Mouse (Mus musculus) G1E-ER4 (cell line): ENCODE data around the gene Sigirr. TPM values are rescaled to one million over a fixed set of nuclear protein-coding genes. Genes with fewer than 3 reads are reported as not detected.

ENCODE experiments used
- GATA1 ChIP-seq: IDR thresholded peaks from one replicate; pipeline ENCODE4 v1.8.0; 2012; ENCODE audit warnings: low read length, inconsistent platforms
- polyA plus RNA-seq: library from polyadenylated mRNA; stranded (reverse); fragments of >175 nt; gene quantifications from 2 replicates; pipeline ENCODE4 v1.2.3, GENCODE M21; 2012

Gene Sigirr
- polyA plus RNA-seq, 1 experiment = 7.2 TPM

DNA sequence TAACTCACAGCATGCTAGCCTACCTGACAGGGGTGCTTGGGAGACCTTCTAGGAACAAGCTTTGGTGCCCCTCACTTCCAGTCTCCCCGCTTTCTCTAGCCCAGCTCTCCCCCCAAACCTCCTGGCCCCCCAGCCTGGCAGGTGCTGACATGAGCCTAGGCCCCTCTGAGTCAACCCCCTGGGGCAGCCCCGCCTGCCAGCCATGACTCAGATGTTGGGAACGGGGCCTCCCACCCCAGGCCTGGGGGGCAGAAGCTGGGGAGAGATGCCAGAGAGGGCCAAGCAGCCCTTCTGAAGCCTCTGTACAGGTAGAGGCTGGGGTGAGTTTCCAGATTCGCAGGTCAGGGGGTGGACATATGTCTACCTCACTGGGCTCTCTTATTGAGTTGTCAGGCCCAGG, 21.5 kb downstream of the Sigirr start:
- no peak for TF ChIP-seq GATA1

DNA sequence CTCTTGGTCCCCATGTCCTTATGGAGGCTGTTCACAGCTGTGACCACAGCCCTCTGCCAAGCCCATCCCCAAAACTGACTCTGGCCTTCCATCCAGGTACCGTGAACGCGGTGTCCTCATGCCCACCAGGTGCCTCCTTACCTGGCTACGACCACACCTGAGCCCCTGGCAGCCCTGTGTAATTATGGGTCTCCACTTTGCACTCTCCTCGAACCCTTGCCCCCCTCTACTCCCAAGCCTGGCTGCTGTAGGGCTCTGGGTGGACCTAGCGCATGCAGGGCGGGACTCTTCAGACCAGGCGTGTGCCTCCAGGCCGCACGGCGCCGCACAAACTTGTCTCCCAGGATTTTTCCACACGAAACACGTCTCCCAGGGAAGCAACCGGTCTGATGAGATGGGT, 22.5 kb downstream of the Sigirr start, which contains the start of gene Pkp3:
Gene Pkp3, plus strand, starts transcription at position 378 of the 400 bp plus-strand sequence.
- no peak for TF ChIP-seq GATA1

DNA sequence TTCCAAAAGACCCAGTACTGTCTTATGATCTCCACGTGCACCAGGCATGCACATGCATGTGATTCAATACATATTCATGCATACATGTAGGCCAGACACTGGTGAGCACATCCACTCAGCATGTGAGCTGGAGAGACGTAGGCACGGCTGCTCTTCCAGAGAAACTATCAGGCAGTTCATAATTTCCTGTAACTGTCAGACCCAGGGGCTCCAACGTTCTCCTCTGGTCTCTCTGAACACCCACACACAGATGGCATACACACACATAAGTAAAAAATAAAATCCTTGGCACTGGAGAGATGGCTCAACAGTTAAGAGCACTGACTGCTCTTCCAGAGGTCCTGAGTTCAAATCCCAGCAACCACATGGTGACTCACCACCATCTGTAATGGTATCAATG, 26.6 kb downstream of the Sigirr start:
- no peak for TF ChIP-seq GATA1

DNA sequence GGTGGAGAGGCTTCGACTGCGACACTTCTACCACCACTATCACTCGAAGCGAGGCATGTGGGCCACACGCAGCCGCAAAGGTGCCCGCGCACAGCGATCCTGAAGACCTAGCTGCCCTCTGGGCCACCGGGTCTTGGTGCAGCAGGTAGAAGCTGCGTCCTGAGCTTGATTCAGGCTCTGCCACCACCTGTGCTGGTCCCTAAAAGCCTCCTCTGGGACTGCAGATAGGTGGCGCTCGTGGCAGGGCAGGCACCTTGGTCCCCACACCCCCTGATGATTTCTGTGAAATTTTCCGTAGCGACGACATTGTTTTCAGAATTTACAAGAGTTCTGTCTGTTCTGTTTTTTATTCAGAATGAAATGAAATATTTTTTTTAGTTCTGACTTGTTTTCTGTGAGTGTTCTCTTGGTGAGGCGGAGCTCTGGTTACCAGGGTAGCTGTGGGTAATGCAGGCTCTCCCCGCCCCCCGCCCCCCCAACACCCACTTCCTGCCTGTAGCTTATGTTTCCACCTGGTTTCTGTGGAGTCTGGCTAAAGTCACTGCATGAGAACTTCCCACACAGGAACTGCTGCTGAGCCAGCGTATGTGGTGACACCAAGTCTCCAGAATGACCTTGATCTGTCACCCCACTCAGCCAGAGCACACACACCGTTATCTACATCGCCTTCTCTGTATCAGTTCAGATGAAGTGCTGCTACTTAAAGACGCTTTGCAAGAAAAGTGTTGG, 28.2 kb downstream of the Sigirr start:
- no peak for TF ChIP-seq GATA1

DNA sequence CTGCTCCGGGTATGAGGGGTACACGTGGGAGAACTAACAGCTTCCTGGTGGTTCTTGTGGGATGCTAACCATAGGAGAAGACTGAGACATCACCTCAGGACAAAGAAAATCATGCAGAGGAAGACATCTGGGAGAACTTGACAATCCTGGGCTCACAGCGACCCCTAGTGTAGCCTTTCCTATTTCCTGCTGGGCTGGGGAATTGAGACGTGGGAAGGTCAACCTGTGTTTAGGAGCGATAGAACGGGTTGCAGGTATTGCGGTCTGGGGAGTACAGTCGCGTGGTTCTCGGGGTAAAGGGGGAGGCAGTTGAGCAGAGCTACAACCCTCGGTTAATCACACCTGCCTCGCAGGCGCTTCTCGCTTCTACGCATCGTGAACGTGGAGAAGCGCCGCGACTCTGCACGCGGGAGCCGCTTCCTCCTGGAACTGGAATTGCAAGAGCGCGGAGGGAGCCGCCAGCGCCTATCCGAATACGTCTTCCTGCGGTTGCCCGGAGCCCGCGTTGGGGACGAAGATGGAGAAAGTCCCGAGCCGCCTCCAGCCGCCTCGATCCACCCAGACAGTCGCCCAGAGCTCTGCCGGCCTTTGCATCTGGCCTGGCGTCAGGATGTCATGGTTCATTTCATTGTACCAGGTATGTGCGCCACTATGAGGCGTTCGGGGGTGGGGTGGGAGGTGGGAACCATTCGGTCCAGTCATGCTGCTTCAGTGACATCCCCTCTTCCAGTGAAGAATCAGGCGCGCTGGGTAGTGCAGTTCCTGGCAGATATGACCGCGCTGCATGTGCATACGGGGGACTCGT, 30.1 kb downstream of the Sigirr start:
- no peak for TF ChIP-seq GATA1

DNA sequence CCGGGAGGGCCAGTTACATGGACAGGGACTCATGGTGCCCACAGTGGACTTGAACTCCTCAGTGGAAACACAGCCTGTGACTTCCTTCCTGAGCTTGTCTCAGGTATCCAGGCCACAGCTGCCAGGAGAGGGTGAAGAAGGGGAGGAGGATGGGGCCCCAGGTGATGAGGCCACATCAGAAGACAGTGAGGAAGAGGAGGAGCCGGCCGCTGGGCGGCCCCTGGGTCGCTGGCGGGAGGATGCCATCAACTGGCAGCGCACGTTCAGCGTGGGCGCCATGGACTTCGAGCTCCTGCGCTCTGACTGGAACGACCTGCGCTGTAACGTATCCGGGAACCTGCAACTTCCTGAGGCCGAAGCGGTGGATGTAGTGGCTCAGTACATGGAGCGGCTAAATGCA, 32.0 kb downstream of the Sigirr start:
- TF ChIP-seq GATA1 = no peak

DNA sequence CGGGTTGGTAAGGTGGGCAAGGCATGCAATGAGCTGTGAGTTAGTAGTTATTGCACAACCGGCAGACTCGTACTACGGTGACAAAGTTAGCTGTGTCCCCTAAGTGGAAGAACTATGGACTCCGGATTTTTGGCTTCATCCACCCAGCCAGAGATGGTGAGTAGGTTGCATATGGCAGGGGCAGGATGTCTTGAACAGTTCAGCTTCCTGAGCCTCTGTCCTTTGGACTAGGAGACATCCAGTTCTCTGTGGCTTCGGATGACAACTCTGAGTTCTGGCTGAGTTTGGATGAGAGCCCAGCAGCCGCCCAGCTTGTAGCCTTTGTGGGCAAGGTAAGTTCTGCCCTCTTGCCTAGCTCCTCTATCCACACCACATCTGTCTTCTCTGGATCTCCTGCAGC, 35.8 kb downstream of the Sigirr start:
- TF ChIP-seq GATA1 = no peak

DNA sequence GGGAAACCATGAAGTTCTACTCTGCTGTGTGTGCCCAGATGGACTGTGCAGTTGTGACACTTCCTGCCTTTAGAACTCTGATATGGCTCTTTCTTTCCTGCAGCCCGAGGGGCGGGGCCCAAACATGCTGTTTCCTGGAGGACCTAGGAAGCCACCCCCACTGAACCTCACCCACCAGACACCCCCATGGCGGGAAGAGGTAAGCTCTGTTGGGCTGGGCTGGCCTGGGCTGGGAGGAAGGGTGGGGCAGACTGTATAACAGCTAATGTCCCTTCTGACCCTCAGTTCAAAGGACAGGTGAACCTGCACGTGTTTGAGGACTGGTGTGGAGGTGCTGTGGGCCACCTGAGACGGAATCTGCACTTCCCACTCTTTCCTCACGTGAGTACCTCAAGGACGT, 36.2 kb downstream of the Sigirr start:
- TF ChIP-seq GATA1 = no peak

DNA sequence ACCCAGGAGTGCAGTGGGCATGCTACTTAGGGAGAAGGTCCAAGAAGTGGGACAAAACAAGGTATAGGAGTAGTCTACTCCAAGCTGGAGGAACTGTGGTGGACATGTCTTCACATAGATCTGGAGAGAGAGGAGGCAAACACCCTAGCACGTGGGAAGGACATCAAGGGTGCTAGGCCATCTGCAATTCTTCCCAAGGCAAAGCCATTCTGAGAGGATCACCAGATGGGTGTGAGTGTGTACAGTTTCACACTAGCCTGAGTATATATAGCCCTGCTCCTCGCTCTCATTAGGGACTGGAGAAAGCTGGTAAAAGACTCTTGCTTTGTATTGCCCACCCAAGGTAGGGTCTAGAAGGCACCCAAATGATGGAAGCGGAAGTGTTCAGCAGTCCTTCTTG, 37.0 kb downstream of the Sigirr start:
- no peak for TF ChIP-seq GATA1

DNA sequence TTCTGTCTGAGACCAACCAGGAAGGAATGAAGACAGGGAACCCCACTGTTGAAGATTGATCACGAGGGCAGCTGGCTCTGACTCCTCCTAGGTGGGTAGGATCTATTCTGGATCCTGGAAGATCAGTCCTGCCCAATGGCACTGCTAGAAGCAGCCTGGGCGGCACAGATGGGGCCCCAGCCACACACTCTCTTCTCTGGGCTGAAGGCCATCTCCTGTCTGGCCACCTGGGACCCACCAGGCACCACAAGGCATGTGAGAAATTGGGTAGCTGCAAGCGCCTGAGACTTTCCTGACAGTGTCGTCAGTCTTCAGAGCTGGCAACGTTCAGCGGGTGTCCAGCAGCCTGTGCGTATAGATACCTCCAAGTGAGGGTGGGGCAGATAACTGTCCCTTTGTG, 37.8 kb downstream of the Sigirr start:
- no peak for TF ChIP-seq GATA1

DNA sequence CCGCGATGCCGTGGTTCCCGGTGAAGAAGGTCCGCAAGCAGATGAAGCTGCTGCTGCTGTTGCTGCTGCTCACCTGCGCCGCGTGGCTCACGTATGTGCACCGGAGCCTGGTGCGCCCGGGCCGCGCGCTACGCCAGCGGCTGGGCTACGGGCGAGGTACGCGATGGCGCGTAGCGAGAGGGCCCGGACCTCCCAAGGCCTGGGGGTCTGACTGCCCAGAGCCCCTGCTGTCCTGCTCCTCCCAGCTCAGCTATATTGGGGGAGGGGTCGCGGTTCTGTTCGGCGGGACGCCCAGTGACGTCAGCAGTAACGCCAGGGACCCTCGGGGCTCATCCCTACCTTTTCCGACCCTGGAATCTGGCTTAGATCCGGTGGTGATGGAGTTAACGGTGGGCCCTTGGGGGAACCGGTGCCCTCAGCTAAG, 39.1 kb downstream of the Sigirr start:
- TF ChIP-seq GATA1 = no peak

DNA sequence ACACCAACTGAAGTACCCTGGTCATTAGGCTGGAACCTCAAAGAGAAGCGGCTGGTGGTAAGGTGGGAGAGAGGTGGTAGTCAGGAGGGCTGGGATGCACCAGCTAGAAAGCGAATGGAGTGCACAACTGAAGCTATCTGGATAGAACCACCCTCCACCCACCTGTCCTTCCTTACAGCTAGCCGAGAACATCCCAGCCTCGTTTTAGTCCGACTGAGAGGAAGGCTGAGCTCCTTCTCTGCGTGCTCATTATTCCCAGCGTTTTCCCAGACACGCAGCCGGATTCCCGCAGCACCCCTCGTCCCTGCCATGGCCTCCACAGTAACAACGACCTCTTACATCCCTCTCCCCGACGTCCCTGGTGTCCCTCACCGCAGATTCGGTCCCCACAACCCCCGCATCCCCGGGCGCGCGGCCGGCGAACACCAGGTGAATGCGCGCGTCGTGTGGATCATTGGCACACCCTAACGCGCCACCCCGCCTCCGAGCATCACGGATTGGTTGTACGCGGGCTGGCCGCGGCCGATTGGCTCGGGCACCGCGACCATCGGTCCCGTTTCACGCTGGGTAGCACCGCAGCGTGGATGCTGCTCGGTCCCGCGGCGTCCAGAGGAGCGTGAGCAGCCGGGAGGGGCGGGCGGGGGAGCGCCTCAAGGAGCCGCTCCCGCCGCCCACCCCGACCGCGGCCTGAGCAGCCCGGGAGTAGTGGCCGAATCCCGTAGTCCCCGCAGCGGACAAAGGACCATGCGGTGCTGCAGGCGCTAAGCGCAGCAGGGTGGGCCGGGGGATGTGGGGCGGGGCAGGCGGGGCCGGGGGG, 39.7 kb downstream of the Sigirr start, which contains the start of gene B4galnt4:
Gene B4galnt4, plus strand, starts transcription at position 679 of the 817 bp plus-strand sequence.
- TF ChIP-seq GATA1 = no peak

DNA sequence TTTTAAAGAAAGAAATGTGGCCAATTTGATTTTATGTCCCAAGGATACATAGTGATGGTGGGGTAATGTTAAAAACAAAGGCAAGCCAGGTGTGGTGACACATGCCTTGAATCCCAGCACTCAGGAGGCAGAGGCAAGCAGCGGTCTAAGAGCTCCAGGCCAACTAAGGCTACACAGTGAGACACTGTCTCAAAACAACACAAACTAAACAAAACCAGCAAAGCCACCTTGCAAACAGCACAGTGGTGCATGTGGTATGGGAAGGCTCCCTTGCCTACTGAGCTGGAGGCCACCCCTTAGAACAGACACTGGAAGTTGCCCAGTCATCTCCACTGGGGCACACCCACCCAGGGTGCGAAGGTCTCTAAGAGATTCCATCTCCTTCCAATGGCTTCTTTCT, 40.4 kb downstream of the Sigirr start:
- TF ChIP-seq GATA1 = no peak

DNA sequence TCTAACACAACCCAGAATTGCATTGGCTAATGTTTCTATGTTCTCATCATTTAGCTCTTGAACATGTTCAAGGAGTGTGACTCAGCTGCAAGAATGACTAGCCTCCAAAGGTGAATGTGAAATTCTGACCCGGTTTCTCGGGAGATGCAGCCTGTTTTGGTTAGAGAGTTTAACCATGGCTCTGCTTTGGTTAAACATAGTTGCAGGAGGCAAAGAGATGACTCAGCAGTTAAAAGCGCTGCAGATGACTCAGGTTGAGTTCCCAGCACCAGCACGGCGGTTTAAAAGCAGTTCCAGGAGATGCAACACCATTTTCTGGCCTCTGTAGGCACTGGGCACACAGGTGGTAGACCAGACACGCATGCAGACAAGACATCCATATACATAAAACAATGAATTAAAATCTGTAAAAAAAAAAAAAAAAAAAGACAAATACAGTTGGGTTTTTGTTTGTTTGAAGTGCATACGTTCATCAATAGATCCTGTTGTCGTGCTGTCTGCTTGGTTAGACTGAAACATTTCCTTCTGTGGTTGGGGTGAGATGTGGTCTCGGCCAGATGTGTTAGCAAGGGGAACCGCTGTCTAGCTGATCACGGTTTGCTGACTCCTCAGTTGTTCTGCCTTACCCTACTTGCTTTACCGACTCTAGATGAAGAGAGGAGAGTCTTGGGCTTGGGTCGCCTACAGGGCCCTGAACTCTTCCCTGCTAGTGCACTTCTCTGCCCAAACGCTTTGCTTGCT, 41.6 kb downstream of the Sigirr start:
- no peak for TF ChIP-seq GATA1

DNA sequence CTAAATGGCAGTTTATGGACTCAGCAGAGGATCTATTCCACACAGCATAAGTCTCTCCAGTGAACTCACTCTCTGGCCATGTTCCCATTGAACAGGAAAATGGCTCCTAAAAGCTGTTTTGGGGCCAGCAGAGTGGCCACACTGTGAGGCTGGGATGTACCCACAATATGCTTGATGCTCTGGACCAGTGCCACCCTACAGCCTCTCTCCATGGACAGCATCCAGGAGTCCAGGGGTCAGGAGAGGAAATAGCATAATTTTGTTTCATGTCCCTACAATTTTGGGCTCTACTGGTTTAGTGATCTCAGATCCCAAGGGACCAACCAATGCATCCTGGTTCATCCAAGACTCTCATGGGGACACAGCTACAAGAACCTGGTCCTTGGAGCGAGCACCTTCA, 42.8 kb downstream of the Sigirr start:
- no peak for TF ChIP-seq GATA1
